Mouse (Mus musculus) ES-Bruce4 (cell line): ENCODE measurements around the gene Polr3b.

Source experiments
- CTCF ChIP-seq: IDR thresholded peaks from one replicate; pipeline ENCODE4 v1.8.1; 2011; ENCODE audit warnings: low read depth, low read length
- EP300 ChIP-seq: IDR thresholded peaks from 2 replicates; pipeline ENCODE4 v1.6.1; 2011; ENCODE audit warnings: low read depth, low read length; ENCODE audit not compliant: insufficient read depth
- POLR2A ChIP-seq: IDR thresholded peaks from one replicate; pipeline ENCODE4 v1.8.1; 2011; ENCODE audit warnings: low read length; ENCODE audit not compliant: insufficient read depth

- TF ChIP-seq CTCF = no peak
- TF ChIP-seq POLR2A = no peak
- no peak for TF ChIP-seq EP300
These were observed 31.9 kb downstream of the Polr3b start for GRCm38 (mm10) chr10:84654029-84654428.
